ENCODE assay signal across 9 mouse cellular contexts in the genomic region with DNA sequence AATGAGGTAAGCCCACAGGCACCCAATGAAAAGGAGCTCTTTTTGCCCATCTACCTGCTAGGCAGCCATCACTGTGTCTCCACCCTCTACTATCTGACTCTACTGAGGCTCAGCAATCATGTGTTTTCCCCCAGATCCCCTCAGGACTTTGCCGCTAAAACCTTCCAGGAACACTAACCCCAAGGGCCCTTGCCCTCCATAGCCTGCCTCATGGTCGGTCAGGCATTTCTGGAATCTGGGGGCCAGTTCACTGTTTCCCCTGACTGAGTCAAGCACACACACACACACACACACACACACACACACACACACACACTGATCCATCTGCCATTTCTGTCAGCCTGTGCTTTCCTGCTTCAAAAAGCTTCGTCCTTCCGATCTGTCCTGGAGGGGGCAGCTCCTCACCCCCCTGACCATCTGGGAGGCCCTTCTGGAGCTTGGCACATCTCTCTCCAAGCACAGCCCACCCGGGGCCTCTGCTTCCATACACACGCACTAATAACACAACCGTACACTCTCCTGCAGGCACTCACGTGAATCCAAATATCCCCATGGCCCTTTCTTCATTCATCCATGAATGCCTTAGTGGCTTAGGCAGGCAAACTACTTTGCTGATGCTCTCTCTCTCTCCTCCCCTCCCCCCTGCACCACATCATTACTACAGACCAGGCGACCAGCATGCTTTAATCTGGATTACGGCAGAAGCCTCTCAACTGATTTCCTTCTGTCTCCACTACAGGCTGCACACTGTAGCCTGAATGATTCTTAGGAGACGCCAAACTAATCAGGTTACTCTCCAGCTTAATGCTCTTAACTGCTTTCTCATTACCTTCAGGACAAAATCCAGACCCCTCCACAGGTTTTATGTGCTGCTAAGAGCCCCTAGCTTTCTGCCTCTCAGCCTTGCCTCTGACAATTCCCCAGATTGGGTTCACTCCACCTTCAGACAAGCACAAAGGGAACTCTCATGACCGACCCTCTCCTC. TPM values are rescaled to one million over a fixed set of nuclear protein-coding genes. Genes with fewer than 3 reads are reported as not detected.
DNase-seq lines count a peak whose midpoint lies in the region; ATAC-seq and TF ChIP-seq lines count a peak whose summit lies in the region.
"Had no signal": no experiment of that assay in that cellular context is flagged by ENCODE, and none has a peak within 500 bp of the region (broad histone marks: within the 10 kb centered on the region; RNA-seq: fewer than 3 reads in every experiment).

No protein-coding gene starts in this region.

- ATAC-seq in lung, embryonic 14.5 days (ENCODE audit: insufficient read depth): 0 out of 2 replicates have a peak, but pooled peaks have one; percentile 2
- ATAC-seq in hindbrain, postnatal 0 days: peak; percentile 66

- no peak overlapping the region for H3K27ac ChIP-seq in lung, embryonic 14.5 days (ENCODE audit: low read depth)
- peak overlapping the region; percentile 88 for H3K27ac ChIP-seq in hindbrain, postnatal 0 days

- no peak overlapping the region for H3K9ac ChIP-seq in lung, embryonic 14.5 days
- H3K9ac ChIP-seq in hindbrain, postnatal 0 days (replicated peaks; ENCODE audit: low read length): peak overlapping the region; percentile 56

- no peak overlapping the region for H3K4me2 ChIP-seq in lung, embryonic 14.5 days
- peak overlapping the region; percentile 64 for H3K4me2 ChIP-seq in hindbrain, postnatal 0 days (ENCODE audit: low read depth, low read length)

- H3K9me3 ChIP-seq in lung, embryonic 14.5 days (ENCODE audit: low read depth, low read length): no peaks in the 10 kb centered on the region
- no peaks in the 10 kb centered on the region for H3K9me3 ChIP-seq in hindbrain, postnatal 0 days (ENCODE audit: low read length)

- no peaks in the 10 kb centered on the region for H3K4me1 ChIP-seq in lung, embryonic 14.5 days (ENCODE audit: insufficient read depth)
- peaks cover 36% of the 10 kb centered on the region for H3K4me1 ChIP-seq in hindbrain, postnatal 0 days (ENCODE audit: insufficient read depth, low read length)

- DNase-seq in lung, embryonic 14.5 days: no peak
- DNase-seq in lung, postnatal 25 days (ENCODE audit: low spot score): no peak
- peak; percentile 33 for DNase-seq in embryo, embryonic 11 days
- DNase-seq in hindbrain, postnatal 0 days (ENCODE audit: low spot score): peak; percentile 76
- DNase-seq in retina, embryonic 14.5 days (ENCODE audit: low spot score): peak; percentile 73
- DNase-seq in adrenal gland, postnatal 36 days: no peak
- no peak for DNase-seq in ovary, postnatal 14 days (ENCODE audit: low spot score)
- DNase-seq in thymus, postnatal 10 days (ENCODE audit: low spot score in 2 of 2): no peak

- H3K27me3 ChIP-seq in lung, embryonic 14.5 days (ENCODE audit: insufficient read depth, low read length): no peaks in the 10 kb centered on the region
- H3K27me3 ChIP-seq in hindbrain, postnatal 0 days (ENCODE audit: insufficient read depth, low read length): no peaks in the 10 kb centered on the region

- WGBS in lung, embryonic 14.5 days: 38% methylated on average over 12 of the region's 12 CpGs
- WGBS in hindbrain, postnatal 0 days: 7% methylated on average over 12 of the region's 12 CpGs

- peaks cover 38% of the 10 kb centered on the region for H3K36me3 ChIP-seq in lung, embryonic 14.5 days (ENCODE audit: insufficient read depth)
- H3K36me3 ChIP-seq in hindbrain, postnatal 0 days (ENCODE audit: insufficient read depth, low read length): peaks cover 46% of the 10 kb centered on the region

- H3K4me3 ChIP-seq in lung, embryonic 14.5 days (ENCODE audit: low read depth, low read length): no peak overlapping the region
- peak overlapping the region; percentile 27 for H3K4me3 ChIP-seq in hindbrain, postnatal 0 days (ENCODE audit: low read length)

- TF ChIP-seq CTCF in lung, embryonic 14.5 days (IDR thresholded peaks at IDR 0.05; ENCODE audit: low read depth): no peak
- TF ChIP-seq CTCF in hindbrain, postnatal 0 days (IDR thresholded peaks at IDR 0.05; ENCODE audit: low read depth): no peak

RNA-seq across cellular contexts. Expression of a gene that starts 11.6 kb away (rescaled TPM):
- polyA plus RNA-seq in lung, embryonic 14.5 days (2014; fragmentation: Nextera tagmentation; extraction: Ambion mirVana): 36.6 and 37.6 TPM in 2 replicates
- 512 and 570 TPM in 2 replicates for total RNA-seq in hindbrain, postnatal 0 days (2014; rRNA removed)
- polyA plus RNA-seq in hindbrain, postnatal 0 days (2015; fragmentation: Nextera tagmentation; extraction: Ambion mirVana): 306 and 307 TPM in 2 replicates
- 10 to 100 TPM; 11.4 to 11.5 TPM for total RNA-seq in adrenal gland, postnatal 36 days (2021)

RNA-seq across cellular contexts. Expression of a gene that starts 15.6 kb away (rescaled TPM):
- polyA plus RNA-seq in lung, embryonic 14.5 days (2014; fragmentation: Nextera tagmentation; extraction: Ambion mirVana): 38.7 and 38.9 TPM in 2 replicates
- 177 and 178 TPM in 2 replicates for total RNA-seq in hindbrain, postnatal 0 days (2014; rRNA removed)
- polyA plus RNA-seq in hindbrain, postnatal 0 days (2015; fragmentation: Nextera tagmentation; extraction: Ambion mirVana): 103 and 108 TPM in 2 replicates
- total RNA-seq in adrenal gland, postnatal 36 days (2021): 10 to 100 TPM; 47.3 to 53.0 TPM

RNA-seq across cellular contexts. Expression of a gene that starts 30.1 kb away (rescaled TPM):
- 0.57 and 0.59 TPM in 2 replicates for polyA plus RNA-seq in lung, embryonic 14.5 days (2014; fragmentation: Nextera tagmentation; extraction: Ambion mirVana)
- total RNA-seq in hindbrain, postnatal 0 days (2014; rRNA removed): 0.36 TPM in 1 of 2 replicates, not detected in the other
- polyA plus RNA-seq in hindbrain, postnatal 0 days (2015; fragmentation: Nextera tagmentation; extraction: Ambion mirVana): 0.11 TPM in 1 of 2 replicates, not detected in the other
- total RNA-seq in adrenal gland, postnatal 36 days (2021): 1 to 10 TPM in 1 of 2 experiments, under 1 TPM in 1; 0.23 to 1.6 TPM
- total RNA-seq: left cerebral cortex, postnatal 10 days had no signal

Comparison
In these comparisons a context has a peak if more than half of its experiments do, and no peak if none do; other contexts are left out.
1. DNase-seq: peak in embryo, embryonic 11 days (single experiment), hindbrain, postnatal 0 days (single experiment) and retina, embryonic 14.5 days (single experiment); none in lung, embryonic 14.5 days (single experiment), lung, postnatal 25 days (single experiment), adrenal gland, postnatal 36 days (0 of 2), ovary, postnatal 14 days (single experiment) and thymus, postnatal 10 days (0 of 2).
2. RNA of a gene that starts 11.6 kb away (total RNA-seq): 512 to 570 TPM in hindbrain, postnatal 0 days; 11.4 to 11.5 TPM in adrenal gland, postnatal 36 days; every median in the first group is over 10 times any median in the second.